Mouse (Mus musculus) MN1 (cell line): ENCODE measurements around the gene Txnrd2.

Experiments
- DNase-seq: peaks from one replicate; pipeline ENCODE4 v3.0.0-alpha.2; 2016; ENCODE audit warnings: low spot score

Gene Txnrd2

GRCm38 (mm10) chr16:18452361-18452862 is 26.2 kb downstream of the Txnrd2 start:
- DNase-seq: no peak

- DNase-seq: no peak
These were observed 27.7 kb downstream of the Txnrd2 start for GRCm38 (mm10) chr16:18453846-18454245.

- no peak for DNase-seq
These were observed 29.2 kb downstream of the Txnrd2 start for GRCm38 (mm10) chr16:18455407-18455806.

GRCm38 (mm10) chr16:18458661-18459060 is 32.5 kb downstream of the Txnrd2 start:
- DNase-seq: no peak

GRCm38 (mm10) chr16:18459335-18459954 is 33.3 kb downstream of the Txnrd2 start:
- peak; percentile 31 for DNase-seq

- peak; percentile 87 for DNase-seq
These were observed 33.8 kb downstream of the Txnrd2 start for GRCm38 (mm10) chr16:18459955-18460370.

- DNase-seq: no peak
These were observed 34.6 kb downstream of the Txnrd2 start for GRCm38 (mm10) chr16:18460826-18461225.

- DNase-seq: no peak
These were observed 35.8 kb downstream of the Txnrd2 start for GRCm38 (mm10) chr16:18462031-18462430.

GRCm38 (mm10) chr16:18462598-18462997 is 36.4 kb downstream of the Txnrd2 start:
- no peak for DNase-seq

GRCm38 (mm10) chr16:18464271-18464670 is 38.1 kb downstream of the Txnrd2 start:
- DNase-seq: no peak

GRCm38 (mm10) chr16:18470829-18471228 is 44.6 kb downstream of the Txnrd2 start:
- no peak for DNase-seq

- DNase-seq: no peak
These were observed 45.3 kb downstream of the Txnrd2 start for GRCm38 (mm10) chr16:18471381-18471955.

GRCm38 (mm10) chr16:18471976-18472375 is 45.8 kb downstream of the Txnrd2 start:
- DNase-seq: no peak

GRCm38 (mm10) chr16:18472416-18472815 is 46.2 kb downstream of the Txnrd2 start:
- DNase-seq: no peak

GRCm38 (mm10) chr16:18472976-18473375 is 46.8 kb downstream of the Txnrd2 start:
- no peak for DNase-seq

- DNase-seq: no peak
These were observed 47.8 kb downstream of the Txnrd2 start for GRCm38 (mm10) chr16:18474021-18474420.

GRCm38 (mm10) chr16:18477996-18478395 is 51.8 kb downstream of the Txnrd2 start:
- DNase-seq: no peak

- peak; percentile 38 for DNase-seq
These were observed 53.5 kb downstream of the Txnrd2 start for GRCm38 (mm10) chr16:18479667-18480066.

GRCm38 (mm10) chr16:18480933-18481485 is 54.8 kb downstream of the Txnrd2 start:
- no peak for DNase-seq

GRCm38 (mm10) chr16:18482431-18482830 is 56.2 kb downstream of the Txnrd2 start:
- no peak for DNase-seq

- no peak for DNase-seq
These were observed 57.7 kb downstream of the Txnrd2 start for GRCm38 (mm10) chr16:18483839-18484238.

- no peak for DNase-seq
These were observed 58.2 kb downstream of the Txnrd2 start for GRCm38 (mm10) chr16:18484386-18484785.

- no peak for DNase-seq
These were observed 58.7 kb downstream of the Txnrd2 start for GRCm38 (mm10) chr16:18484794-18485435.
